Mouse (Mus musculus) liver, postnatal 0 days (tissue): Measurements from ENCODE around the gene Sipa1l3.

ENCODE experiments used
- CTCF ChIP-seq: sonication (generic); IDR thresholded peaks from 2 replicates; pipeline ENCODE4 v1.5.1; 2016; ENCODE audit warnings: antibody characterized with exemption, low read depth
- EP300 ChIP-seq: IDR thresholded peaks from 2 replicates; pipeline ENCODE4 v1.6.1; 2016; ENCODE audit warnings: antibody characterized with exemption, low read depth, mild to moderate bottlenecking

GRCm38 (mm10) chr7:29456716-29457115 lies 61.7 kb downstream of the Sipa1l3 start:
- TF ChIP-seq CTCF (no peak), EP300 (no peak)
